Mouse (Mus musculus): ENCODE data around the gene Ndufs3. TPM values are rescaled to one million over a fixed set of nuclear protein-coding genes. Genes with fewer than 3 reads are reported as not detected.

Ndufs3 gene
- polyA plus RNA-seq, 1 experiment from 2014 or later = 236 TPM

- 5% methylated on average over 132 of the region's 133 CpGs for WGBS
- Histone ChIP-seq H3K4me2 (peak overlapping the region; percentile 81), H3K9me3 (ENCODE audit: control insufficient read depth, low read length) (no peaks in the 10 kb centered on the region), H3K27me3 (replicated peaks; ENCODE audit: control insufficient read depth, insufficient read depth, low read length) (peaks cover 55% of the 10 kb centered on the region), H3K4me3 (ENCODE audit: low read depth, low read length) (peak overlapping the region; percentile 68), H3K9ac (ENCODE audit: low read depth, low read length) (peak overlapping the region; percentile 73), H3K4me1 (replicated peaks; ENCODE audit: control insufficient read depth, insufficient read depth, low read length) (peaks cover 37% of the 10 kb centered on the region), H3K27ac (ENCODE audit: low read depth, low read length) (peak overlapping the region; percentile 38), H3K36me3 (ENCODE audit: control insufficient read depth, insufficient read depth, low read length) (0 out of 2 replicates have a peak, but pooled peaks cover 5% of the 10 kb centered on the region)
- DNase-seq (ENCODE audit: low spot score) = peak; percentile 65
- ATAC-seq (replicated peaks; ENCODE audit: low FRiP score) = peak; percentile 68
Observed at GRCm38 (mm10) chr2:90889550-90890548, 14.8 kb downstream of the Ndufs3 start.

GRCm38 (mm10) chr2:90887627-90888026, 17.0 kb downstream of the Ndufs3 start:
- no peak overlapping the region for H3K9ac ChIP-seq (ENCODE audit: low read depth, low read length)
- H3K27ac ChIP-seq (ENCODE audit: low read depth, low read length) = no peak overlapping the region
- H3K36me3 ChIP-seq (ENCODE audit: control insufficient read depth, insufficient read depth, low read length) = no peaks in the 10 kb centered on the region
- no peak overlapping the region for H3K4me2 ChIP-seq
- H3K27me3 ChIP-seq (replicated peaks; ENCODE audit: control insufficient read depth, insufficient read depth, low read length) = peaks cover 70% of the 10 kb centered on the region
- ATAC-seq (replicated peaks; ENCODE audit: low FRiP score) = no peak
- H3K4me1 ChIP-seq (replicated peaks; ENCODE audit: control insufficient read depth, insufficient read depth, low read length) = peaks cover 20% of the 10 kb centered on the region
- H3K4me3 ChIP-seq (ENCODE audit: low read depth, low read length) = no peak overlapping the region
- WGBS = 65% methylated on average over 5 of the region's 5 CpGs
- no peak for DNase-seq (ENCODE audit: low spot score)
- no peaks in the 10 kb centered on the region for H3K9me3 ChIP-seq (ENCODE audit: control insufficient read depth, low read length)

- Histone ChIP-seq H3K4me3 (ENCODE audit: low read depth, low read length) (no peak overlapping the region), H3K27me3 (replicated peaks; ENCODE audit: control insufficient read depth, insufficient read depth, low read length) (peaks cover 70% of the 10 kb centered on the region), H3K9me3 (ENCODE audit: control insufficient read depth, low read length) (no peaks in the 10 kb centered on the region), H3K9ac (ENCODE audit: low read depth, low read length) (no peak overlapping the region), H3K36me3 (ENCODE audit: control insufficient read depth, insufficient read depth, low read length) (no peaks in the 10 kb centered on the region), H3K27ac (ENCODE audit: low read depth, low read length) (no peak overlapping the region), H3K4me2 (peak overlapping the region; percentile 88), H3K4me1 (replicated peaks; ENCODE audit: control insufficient read depth, insufficient read depth, low read length) (peaks cover 16% of the 10 kb centered on the region)
- DNase-seq (ENCODE audit: low spot score) = no peak
- 46% methylated on average over 6 of the region's 6 CpGs for WGBS
- ATAC-seq (replicated peaks; ENCODE audit: low FRiP score) = no peak
Observed at GRCm38 (mm10) chr2:90886436-90886835, 18.2 kb downstream of the Ndufs3 start.

- DNase-seq (ENCODE audit: low spot score) (no peak), ATAC-seq (replicated peaks; ENCODE audit: low FRiP score) (no peak)
- H3K4me2 ChIP-seq = peak within 1 kb of the TSS; percentile 88
- H3K9ac ChIP-seq (ENCODE audit: low read depth, low read length) = peak within 1 kb of the TSS; percentile 50
- H3K36me3 ChIP-seq (ENCODE audit: control insufficient read depth, insufficient read depth, low read length) = no peaks in the 10 kb centered on the region
- peaks cover 16% of the 10 kb centered on the region for H3K4me1 ChIP-seq (replicated peaks; ENCODE audit: control insufficient read depth, insufficient read depth, low read length)
- no peak within 1 kb of the TSS for H3K27ac ChIP-seq (ENCODE audit: low read depth, low read length)
- H3K4me3 ChIP-seq (ENCODE audit: low read depth, low read length) = peak within 1 kb of the TSS; percentile 55
- H3K9me3 ChIP-seq (ENCODE audit: control insufficient read depth, low read length) = no peaks in the 10 kb centered on the region
- H3K27me3 ChIP-seq (replicated peaks; ENCODE audit: control insufficient read depth, insufficient read depth, low read length) = peaks cover 75% of the 10 kb centered on the region
- 3% methylated on average over 45 of the region's 45 CpGs for WGBS
Observed at GRCm38 (mm10) chr2:90885218-90886041, 19.2 kb downstream of the Ndufs3 start, which contains the start of gene C1qtnf4. Gene C1qtnf4 (plus strand): TSS chr2:90885860.

- 63% methylated on average over 2 of the region's 2 CpGs for WGBS
- H3K9me3 ChIP-seq (ENCODE audit: control insufficient read depth, low read length) = no peaks in the 10 kb centered on the region
- H3K9ac ChIP-seq (ENCODE audit: low read depth, low read length) = no peak overlapping the region
- peaks cover 15% of the 10 kb centered on the region for H3K4me1 ChIP-seq (replicated peaks; ENCODE audit: control insufficient read depth, insufficient read depth, low read length)
- ATAC-seq (replicated peaks; ENCODE audit: low FRiP score) = no peak
- no peaks in the 10 kb centered on the region for H3K36me3 ChIP-seq (ENCODE audit: control insufficient read depth, insufficient read depth, low read length)
- peaks cover 40% of the 10 kb centered on the region for H3K27me3 ChIP-seq (replicated peaks; ENCODE audit: control insufficient read depth, insufficient read depth, low read length)
- no peak for DNase-seq (ENCODE audit: low spot score)
- H3K4me3 ChIP-seq (ENCODE audit: low read depth, low read length) = no peak overlapping the region
- H3K4me2 ChIP-seq = no peak overlapping the region
- H3K27ac ChIP-seq (ENCODE audit: low read depth, low read length) = no peak overlapping the region
Observed at GRCm38 (mm10) chr2:90881824-90882223, 22.8 kb downstream of the Ndufs3 start.

GRCm38 (mm10) chr2:90880144-90880785, 24.4 kb downstream of the Ndufs3 start:
- 24% methylated on average over 6 of the region's 6 CpGs for WGBS
- no peak overlapping the region for H3K9ac ChIP-seq (ENCODE audit: low read depth, low read length)
- no peak for DNase-seq (ENCODE audit: low spot score)
- H3K4me2 ChIP-seq = no peak overlapping the region
- no peak overlapping the region for H3K4me3 ChIP-seq (ENCODE audit: low read depth, low read length)
- peaks cover 7% of the 10 kb centered on the region; the same call in 1 of the 2 replicates for H3K4me1 ChIP-seq (replicated peaks; ENCODE audit: control insufficient read depth, insufficient read depth, low read length)
- H3K27me3 ChIP-seq (replicated peaks; ENCODE audit: control insufficient read depth, insufficient read depth, low read length) = peaks cover 24% of the 10 kb centered on the region
- H3K27ac ChIP-seq (ENCODE audit: low read depth, low read length) = no peak overlapping the region
- H3K36me3 ChIP-seq (ENCODE audit: control insufficient read depth, insufficient read depth, low read length) = no peaks in the 10 kb centered on the region
- no peaks in the 10 kb centered on the region for H3K9me3 ChIP-seq (ENCODE audit: control insufficient read depth, low read length)
- no peak for ATAC-seq (replicated peaks; ENCODE audit: low FRiP score)

- H3K4me2 ChIP-seq = no peak overlapping the region
- H3K9ac ChIP-seq (ENCODE audit: low read depth, low read length) = no peak overlapping the region
- peaks cover 16% of the 10 kb centered on the region for H3K27me3 ChIP-seq (replicated peaks; ENCODE audit: control insufficient read depth, insufficient read depth, low read length)
- H3K27ac ChIP-seq (ENCODE audit: low read depth, low read length) = no peak overlapping the region
- no peaks in the 10 kb centered on the region for H3K9me3 ChIP-seq (ENCODE audit: control insufficient read depth, low read length)
- no peaks in the 10 kb centered on the region for H3K36me3 ChIP-seq (ENCODE audit: control insufficient read depth, insufficient read depth, low read length)
- ATAC-seq (replicated peaks; ENCODE audit: low FRiP score) (no peak), DNase-seq (ENCODE audit: low spot score) (no peak)
- no peak overlapping the region for H3K4me3 ChIP-seq (ENCODE audit: low read depth, low read length)
- peaks cover 7% of the 10 kb centered on the region; the same call in 1 of the 2 replicates for H3K4me1 ChIP-seq (replicated peaks; ENCODE audit: control insufficient read depth, insufficient read depth, low read length)
Observed at GRCm38 (mm10) chr2:90879419-90879818, 25.2 kb downstream of the Ndufs3 start.

GRCm38 (mm10) chr2:90877584-90878259, 26.9 kb downstream of the Ndufs3 start:
- no peaks in the 10 kb centered on the region for H3K36me3 ChIP-seq (ENCODE audit: control insufficient read depth, insufficient read depth, low read length)
- ATAC-seq (replicated peaks; ENCODE audit: low FRiP score) (no peak), DNase-seq (ENCODE audit: low spot score) (no peak)
- WGBS = 60% methylated on average over 4 of the region's 5 CpGs
- H3K4me2 ChIP-seq = no peak overlapping the region
- no peak overlapping the region for H3K4me3 ChIP-seq (ENCODE audit: low read depth, low read length)
- peaks cover 5% of the 10 kb centered on the region for H3K27me3 ChIP-seq (replicated peaks; ENCODE audit: control insufficient read depth, insufficient read depth, low read length)
- no peak overlapping the region for H3K9ac ChIP-seq (ENCODE audit: low read depth, low read length)
- no peaks in the 10 kb centered on the region for H3K9me3 ChIP-seq (ENCODE audit: control insufficient read depth, low read length)
- no peak overlapping the region for H3K27ac ChIP-seq (ENCODE audit: low read depth, low read length)
- H3K4me1 ChIP-seq (replicated peaks; ENCODE audit: control insufficient read depth, insufficient read depth, low read length) = peaks cover 7% of the 10 kb centered on the region; the same call in 1 of the 2 replicates
